Mouse (Mus musculus): ENCODE measurements at regions not wholly inside any gene's neighbourhood (a gene's known extent, or its start where the extent isn't known, plus 50 kb on each side); places are given as distances from the start of the nearest gene placed in this dataset.

DNA sequence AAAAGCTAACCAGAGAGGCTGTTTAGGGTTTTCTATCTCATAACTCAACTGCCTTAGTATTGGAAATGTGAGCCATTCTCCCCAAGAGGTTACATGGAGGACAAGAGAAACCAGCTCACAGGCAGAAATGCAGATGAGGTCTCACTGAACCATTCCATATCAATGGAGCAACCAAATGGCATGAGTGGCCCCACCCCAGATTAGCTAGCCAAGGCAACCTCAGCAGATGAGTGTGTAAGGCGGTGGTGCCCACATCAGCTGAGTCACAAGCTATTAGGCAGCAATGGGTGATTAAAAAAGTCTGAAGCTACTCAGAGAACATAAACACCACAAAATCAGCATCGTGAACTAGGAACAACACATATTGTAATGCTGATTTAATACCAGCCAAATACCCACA is 133.2 kb downstream of the Lpin1 start:
- H3K36me3 ChIP-seq (ENCODE audit: control insufficient read depth in 1 of 2, insufficient read depth in 2 of 2, low read length in 2 of 2), result no peaks in the 10 kb centered on the region
- no peak for DNase-seq (ENCODE audit: low read depth, low spot score)

DNA sequence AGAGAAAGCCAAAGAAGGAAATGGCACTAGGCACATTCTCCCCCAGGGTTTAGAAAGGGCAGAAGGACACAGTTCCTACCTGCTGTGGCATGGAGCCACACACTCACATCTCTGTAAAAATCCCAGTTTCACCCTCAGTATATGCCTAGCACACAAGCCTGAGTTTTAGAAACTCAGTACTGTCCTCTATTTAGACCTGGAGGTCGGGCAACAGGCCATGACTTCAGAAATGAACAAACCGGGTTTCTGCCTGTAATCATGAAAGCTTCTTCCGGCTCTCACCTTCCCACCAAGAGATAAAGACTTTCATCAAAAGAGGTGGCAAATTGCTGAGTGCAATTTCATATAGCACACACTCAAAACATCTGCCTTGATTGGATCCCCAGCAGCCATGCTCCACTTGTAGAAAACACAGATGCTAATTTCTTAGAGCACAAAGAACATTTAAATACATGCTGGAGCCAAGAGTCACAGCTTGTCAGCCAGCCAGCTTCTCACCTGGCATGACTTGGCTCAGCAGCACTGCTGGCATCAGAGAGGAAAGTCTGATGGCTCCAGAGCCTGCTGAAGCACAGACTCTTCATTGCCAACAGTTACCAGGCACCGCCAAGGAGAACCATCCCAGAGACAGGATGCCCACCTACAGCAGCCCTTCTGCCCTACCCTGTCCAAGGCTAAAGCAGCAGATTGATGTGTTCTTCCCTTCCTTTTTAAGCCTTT is 136.2 kb downstream of the Lpin1 start:
- no peaks in the 10 kb centered on the region for H3K79me2 ChIP-seq (ENCODE audit: control insufficient read depth, insufficient read depth, low read length, poor library complexity)
- H3K36me3 ChIP-seq (ENCODE audit: control insufficient read depth in 1 of 2, insufficient read depth in 2 of 2, low read length in 2 of 2), result no peaks in the 10 kb centered on the region

More for the DNA sequence above, 133.2 kb downstream of the Lpin1 start:
- no peaks in the 10 kb centered on the region for H3K4me1 ChIP-seq (ENCODE audit: control insufficient read depth in 1 of 2, insufficient read depth in 2 of 2, low read length in 2 of 2)
- H3K79me2 ChIP-seq (ENCODE audit: control insufficient read depth, insufficient read depth, low read length, poor library complexity), result no peaks in the 10 kb centered on the region
- H3K9ac ChIP-seq (ENCODE audit: control insufficient read depth, low read depth, low read length, poor library complexity, severe bottlenecking), result no peak overlapping the region
- no peak overlapping the region for H3K4me3 ChIP-seq (ENCODE audit: control insufficient read depth in 1 of 2, insufficient read depth in 1 of 2, low read depth in 2 of 2, low read length in 2 of 2)
- H3K27me3 ChIP-seq (ENCODE audit: control insufficient read depth in 1 of 2, insufficient read depth in 2 of 2, low read length in 2 of 2), result peaks cover 2 to 4% of the 10 kb centered on the region in 2 experiments; a peak in 3 of 4 replicates
- H3K9me3 ChIP-seq (replicated peaks; ENCODE audit: insufficient read depth, low read length), result no peaks in the 10 kb centered on the region
- H3K27ac ChIP-seq (ENCODE audit: control insufficient read depth, low read depth, low read length), result no peak overlapping the region
- TF ChIP-seq MXI1 (IDR thresholded peaks at IDR 0.05; ENCODE audit: low read depth, low read length) (no peak), ZMIZ1 (IDR thresholded peaks at IDR 0.05; ENCODE audit: low read depth, low read length) (no peak), NRF1 (IDR thresholded peaks at IDR 0.05; ENCODE audit: insufficient read depth, low read depth, low read length, poor library complexity, severe bottlenecking) (no peak)

DNA sequence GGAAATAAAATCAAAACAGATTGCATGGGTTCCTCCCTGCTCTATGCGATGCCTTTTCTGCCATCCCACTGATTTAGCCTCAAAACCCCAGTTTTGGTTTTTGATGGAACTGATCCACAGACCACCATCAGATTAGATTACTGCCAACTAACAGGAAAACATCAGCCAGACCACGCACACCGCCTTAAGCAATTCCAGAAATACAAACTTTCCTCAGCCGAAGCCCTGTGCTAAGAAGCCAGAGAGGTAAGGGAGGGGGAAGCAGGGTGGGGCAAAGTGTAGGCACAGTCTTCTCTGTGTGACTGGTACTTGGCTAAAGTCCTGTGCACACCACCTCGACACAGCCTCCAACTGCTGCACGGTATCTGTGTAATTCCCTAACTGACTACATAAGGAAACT is 153.3 kb downstream of the Lpin1 start:
- Histone ChIP-seq H3K4me3 (ENCODE audit: control insufficient read depth in 1 of 2, insufficient read depth in 1 of 2, low read depth in 2 of 2, low read length in 2 of 2) (no peak overlapping the region), H3K9me3 (replicated peaks; ENCODE audit: insufficient read depth, low read length) (no peaks in the 10 kb centered on the region), H3K79me2 (ENCODE audit: control insufficient read depth, insufficient read depth, low read length, poor library complexity) (no peaks in the 10 kb centered on the region), H3K27ac (ENCODE audit: control insufficient read depth, low read depth, low read length) (no peak overlapping the region), H3K27me3 (ENCODE audit: control insufficient read depth in 1 of 2, insufficient read depth in 2 of 2, low read length in 2 of 2) (peaks cover 0 to 4% of the 10 kb centered on the region in 2 experiments; a peak in 2 of 4 replicates), H3K9ac (ENCODE audit: control insufficient read depth, low read depth, low read length, poor library complexity, severe bottlenecking) (no peak overlapping the region), H3K36me3 (ENCODE audit: control insufficient read depth in 1 of 2, insufficient read depth in 2 of 2, low read length in 2 of 2) (no peaks in the 10 kb centered on the region), H3K4me1 (ENCODE audit: control insufficient read depth in 1 of 2, insufficient read depth in 2 of 2, low read length in 2 of 2) (no peaks in the 10 kb centered on the region)
- no peak for DNase-seq (ENCODE audit: low read depth, low spot score)
- no peak for TF ChIP-seq JUND (IDR thresholded peaks at IDR 0.05; ENCODE audit: low read depth, low read length)
- TF ChIP-seq ELF1 (IDR thresholded peaks at IDR 0.05; ENCODE audit: low read depth, low read length), result no peak
- TF ChIP-seq POLR2A (IDR thresholded peaks at IDR 0.05; ENCODE audit: control insufficient read depth in 1 of 2, insufficient read depth in 1 of 2, low read depth in 1 of 2, low read length in 2 of 2, poor library complexity in 1 of 2), result no peak
- no peak for TF ChIP-seq ZMIZ1 (IDR thresholded peaks at IDR 0.05; ENCODE audit: low read depth, low read length)
- no peak for TF ChIP-seq GATA1 (IDR thresholded peaks at IDR 0.05; ENCODE audit: low read depth, low read length)
- TF ChIP-seq USF2 (IDR thresholded peaks at IDR 0.05; ENCODE audit: borderline replicate concordance in 1 of 2, insufficient read depth in 1 of 2, low read depth in 1 of 2, low read length in 2 of 2), result no peak
- TF ChIP-seq SIN3A (IDR thresholded peaks at IDR 0.05; ENCODE audit: low read length), result no peak
- TF ChIP-seq POLR2AphosphoS5 (IDR thresholded peaks at IDR 0.05; ENCODE audit: borderline replicate concordance, low read depth, low read length), result no peak
- no peak for TF ChIP-seq SMC3 (IDR thresholded peaks at IDR 0.05; ENCODE audit: low read depth, low read length)
- no peak for TF ChIP-seq CHD2 (IDR thresholded peaks at IDR 0.05; ENCODE audit: low read length)
- TF ChIP-seq ZC3H11A (IDR thresholded peaks at IDR 0.05; ENCODE audit: low read depth, low read length), result no peak
- TF ChIP-seq MXI1 (IDR thresholded peaks at IDR 0.05; ENCODE audit: low read depth, low read length), result no peak
- TF ChIP-seq BHLHE40 (IDR thresholded peaks at IDR 0.05; ENCODE audit: borderline replicate concordance, low read depth, low read length), result no peak

More for the DNA sequence above, 136.2 kb downstream of the Lpin1 start:
- no peaks in the 10 kb centered on the region for H3K4me1 ChIP-seq (ENCODE audit: control insufficient read depth in 1 of 2, insufficient read depth in 2 of 2, low read length in 2 of 2)
- no peak overlapping the region for H3K4me3 ChIP-seq (ENCODE audit: control insufficient read depth in 1 of 2, insufficient read depth in 1 of 2, low read depth in 2 of 2, low read length in 2 of 2)
- H3K9ac ChIP-seq (ENCODE audit: control insufficient read depth, low read depth, low read length, poor library complexity, severe bottlenecking), result no peak overlapping the region
- DNase-seq (ENCODE audit: low read depth, low spot score), result no peak
- H3K27me3 ChIP-seq (ENCODE audit: control insufficient read depth in 1 of 2, insufficient read depth in 2 of 2, low read length in 2 of 2), result peaks cover 0 to 2% of the 10 kb centered on the region in 2 experiments; a peak in 2 of 4 replicates
- no peak overlapping the region for H3K27ac ChIP-seq (ENCODE audit: control insufficient read depth, low read depth, low read length)
- TF ChIP-seq E2F4 (IDR thresholded peaks at IDR 0.05; ENCODE audit: borderline replicate concordance, low read depth, low read length) (no peak), ZNF384 (IDR thresholded peaks at IDR 0.05; ENCODE audit: low read depth, low read length) (no peak), EP300 (IDR thresholded peaks at IDR 0.05; ENCODE audit: low read depth in 1 of 2, low read length in 2 of 2) (no peak), BHLHE40 (IDR thresholded peaks at IDR 0.05; ENCODE audit: borderline replicate concordance, low read depth, low read length) (no peak), HCFC1 (IDR thresholded peaks at IDR 0.05; ENCODE audit: low read depth, low read length) (no peak), MYC (IDR thresholded peaks at IDR 0.05; ENCODE audit: low read depth, low read length) (no peak), CHD2 (IDR thresholded peaks at IDR 0.05; ENCODE audit: low read length) (no peak), TAL1 (IDR thresholded peaks at IDR 0.05; ENCODE audit: low read length) (no peak), KAT2A (conservative IDR thresholded peaks at IDR 0.05; ENCODE audit: low read depth, low read length) (no peak), POLR2AphosphoS2 (IDR thresholded peaks at IDR 0.05; ENCODE audit: low read length) (no peak), ZC3H11A (IDR thresholded peaks at IDR 0.05; ENCODE audit: low read depth, low read length) (no peak)
- no peaks in the 10 kb centered on the region for H3K9me3 ChIP-seq (replicated peaks; ENCODE audit: insufficient read depth, low read length)

Data from MEL (cell line).